Comparison of ENCODE assay signal across 1 mouse cellular context in the genomic region with DNA sequence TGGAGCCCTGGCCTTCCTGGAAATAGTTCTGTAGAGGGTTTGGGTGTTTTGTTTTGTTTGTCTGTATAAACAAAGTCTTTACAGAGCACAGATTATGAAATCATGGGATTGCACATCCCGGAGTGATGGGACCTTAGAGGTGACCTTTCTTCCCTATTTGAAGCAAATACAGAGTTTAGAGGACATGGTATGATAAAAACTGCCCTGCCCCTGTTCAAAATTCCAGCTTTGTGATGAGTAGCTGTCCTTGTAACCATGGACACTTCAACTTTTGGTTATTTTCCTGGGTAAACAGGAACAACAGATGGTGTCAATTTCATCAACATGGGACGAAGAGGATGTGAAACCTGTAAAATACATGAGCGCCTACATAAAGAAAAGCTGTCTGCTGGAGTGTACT.
TF ChIP-seq lines count a peak whose summit lies in the region.

No protein-coding gene starts in this region.

TF ChIP-seq in MEL, 35 proteins besides CTCF, POLR2A, EP300 and RAD21 (continued from another document):
- TF ChIP-seq ELF1 (IDR thresholded peaks at IDR 0.05; ENCODE audit: low read depth, low read length): no peak
- no peak for TF ChIP-seq ETS1 (IDR thresholded peaks at IDR 0.05; ENCODE audit: low read depth, low read length)
TF ChIP-seq in MEL: peak in this region for 0.
